Mouse (Mus musculus) lung, adult 2 months (tissue): ENCODE measurements around the gene Otulinl.

Source experiments
- CTCF ChIP-seq: fragments of 200-500 bp; IDR thresholded peaks from 2 replicates; pipeline ENCODE4 v1.5.1; 2011; ENCODE audit warnings: mild to moderate bottlenecking, low read length, control low read depth; ENCODE audit not compliant: insufficient read depth
- POLR2A ChIP-seq: fragments of 200-500 bp; IDR thresholded peaks from 2 replicates; pipeline ENCODE4 v1.6.1; 2011; ENCODE audit warnings: low read depth, mild to moderate bottlenecking, control low read depth, low read length, borderline replicate concordance; ENCODE audit errors: extremely low read depth

- TF ChIP-seq CTCF (no peak), POLR2A (no peak)
Measured at GRCm38 (mm10) chr15:27627794-27628193, 53.6 kb downstream of the Otulinl start.
